Comparison of ENCODE assay signal across 8 mouse cellular contexts in genomic region chr10:79794491-79794931, GRCm38 (mm10). TPM values are rescaled to one million over a fixed set of nuclear protein-coding genes. Genes with fewer than 3 reads are reported as not detected.
A peak's percentile ranks its signal among the peaks of the same experiment; 100 is the strongest.
DNase-seq lines count a peak whose midpoint lies in the region; ATAC-seq and TF ChIP-seq lines count a peak whose summit lies in the region.

No protein-coding gene starts in this region.

- H3K27me3 ChIP-seq in heart, adult 2 months (ENCODE audit: control insufficient read depth, insufficient read depth, low read length) = no peaks in the 10 kb centered on the region
- no peaks in the 10 kb centered on the region for H3K27me3 ChIP-seq in lung, embryonic 15.5 days
- no peaks in the 10 kb centered on the region for H3K27me3 ChIP-seq in small intestine, adult 2 months (ENCODE audit: control insufficient read depth, insufficient read depth, low read length)

- peak; percentile 96 for TF ChIP-seq POLR2A in heart, adult 2 months (IDR thresholded peaks at IDR 0.05; ENCODE audit: insufficient read depth, low read depth, low read length)
- no peak for TF ChIP-seq POLR2A in small intestine, adult 2 months (IDR thresholded peaks at IDR 0.05; ENCODE audit: low read depth, low read length)

- ATAC-seq in cerebellum, adult (ENCODE audit: insufficient number of reproducible peaks, low FRiP score, low TSS enrichment) = peak; percentile 23; the same call in 1 of the 2 replicates
- ATAC-seq in lung, embryonic 15.5 days (ENCODE audit: borderline replicate concordance, extremely low read depth, low FRiP score, low TSS enrichment) = peak; percentile 48

- H3K79me2 ChIP-seq in heart, adult 2 months (replicated peaks; ENCODE audit: control insufficient read depth, insufficient read depth, low read length) = no peaks in the 10 kb centered on the region

- peak overlapping the region; percentile 67 for H3K4me3 ChIP-seq in heart, adult 2 months
- peak overlapping the region; percentile 87 for H3K4me3 ChIP-seq in lung, embryonic 15.5 days
- H3K4me3 ChIP-seq in small intestine, adult 2 months (ENCODE audit: low read depth, low read length) = peak overlapping the region; percentile 72

- H3K9ac ChIP-seq in heart, adult 2 months (ENCODE audit: low read depth, low read length) = peak overlapping the region; percentile 92
- H3K9ac ChIP-seq in lung, embryonic 15.5 days = peak overlapping the region; percentile 89

- H3K36me3 ChIP-seq in heart, adult 2 months (ENCODE audit: control insufficient read depth, insufficient read depth, low read length) = peaks cover 3% of the 10 kb centered on the region; the same call in 1 of the 2 replicates
- H3K36me3 ChIP-seq in lung, embryonic 15.5 days = no peaks in the 10 kb centered on the region
- H3K36me3 ChIP-seq in small intestine, adult 2 months (ENCODE audit: control insufficient read depth, insufficient read depth, low read length) = no peaks in the 10 kb centered on the region

- peak overlapping the region; percentile 97 for H3K27ac ChIP-seq in heart, adult 2 months
- H3K27ac ChIP-seq in lung, embryonic 15.5 days = peak overlapping the region; percentile 69
- peak overlapping the region; percentile 73 for H3K27ac ChIP-seq in small intestine, adult 2 months (ENCODE audit: insufficient read depth, low read depth, low read length)

- peaks cover 18% of the 10 kb centered on the region for H3K4me1 ChIP-seq in heart, adult 2 months (ENCODE audit: control insufficient read depth, insufficient read depth, low read length)
- peaks cover 14% of the 10 kb centered on the region for H3K4me1 ChIP-seq in lung, embryonic 15.5 days
- H3K4me1 ChIP-seq in small intestine, adult 2 months (ENCODE audit: control insufficient read depth, insufficient read depth, insufficient read length, low read length) = peaks cover 29% of the 10 kb centered on the region

- no peaks in the 10 kb centered on the region for H3K9me3 ChIP-seq in lung, embryonic 15.5 days

- DNase-seq in cerebellum, postnatal 4 days (ENCODE audit: low spot score in 2 of 2) = no peak
- peak; percentile 43 to 52 for DNase-seq in cerebellum, postnatal 36 days
- DNase-seq in heart, adult 2 months = peak; percentile 89 to 94
- DNase-seq in kidney, adult 18-20 months = peak; percentile 87
- DNase-seq in right cerebral cortex, postnatal 10 days (ENCODE audit: low spot score in 2 of 2) = no peak

- TF ChIP-seq CTCF in heart, adult 2 months (IDR thresholded peaks at IDR 0.05) = no peak
- no peak for TF ChIP-seq CTCF in small intestine, adult 2 months (IDR thresholded peaks at IDR 0.05; ENCODE audit: extremely low read depth, insufficient read length, insufficient replicate concordance, low read depth, low read length)

- intact Hi-C loops in heart, adult 2 months (cut with DNase I) = loop anchor here (1.0 kb wide), 1 partner anchor 13 kb away; no protein-coding TSS in a partner anchor

- H3K4me2 ChIP-seq in lung, embryonic 15.5 days = peak overlapping the region; percentile 97

- WGBS in heart, adult 2 months = 24% methylated on average over 10 of the region's 10 CpGs
- 11% methylated on average over 10 of the region's 10 CpGs for WGBS in lung, embryonic 15.5 days
- WGBS in small intestine, adult 2 months = 27% methylated on average over 10 of the region's 10 CpGs

- TF ChIP-seq EP300 in heart, adult 2 months (IDR thresholded peaks at IDR 0.05; ENCODE audit: insufficient read depth, low read depth, low read length) = peak; percentile 96

RNA-seq across cellular contexts. Expression of gene Palm, which starts 1.1 kb away (rescaled TPM):
- total RNA-seq in heart, adult 2 months (2021) = 10 to 100 TPM; 51.4 to 55.6 TPM
- 31.4 and 36.6 TPM in 2 replicates for polyA plus RNA-seq in heart, adult 2 months (2012; rRNA removed)
- 61.3 and 63.7 TPM in 2 replicates for polyA plus RNA-seq in lung, embryonic 15.5 days (2015; fragmentation: Nextera tagmentation; extraction: Ambion mirVana)
- polyA plus RNA-seq in small intestine, adult 2 months (2012; rRNA removed) = 13.0 and 24.0 TPM in 2 replicates

RNA-seq across cellular contexts. Expression of gene Prss57, which starts 3.8 kb away (rescaled TPM):
- not detected for total RNA-seq in heart, adult 2 months (2021)
- polyA plus RNA-seq in heart, adult 2 months (2012; rRNA removed) = 0.08 and 0.20 TPM in 2 replicates
- 0.40 and 1.9 TPM in 2 replicates for polyA plus RNA-seq in lung, embryonic 15.5 days (2015; fragmentation: Nextera tagmentation; extraction: Ambion mirVana)
- polyA plus RNA-seq in small intestine, adult 2 months (2012; rRNA removed) = 0.24 and 0.67 TPM in 2 replicates

RNA-seq across cellular contexts. Expression of gene Fstl3, which starts 17.4 kb away (rescaled TPM):
- 1 to 10 TPM; 3.8 to 4.7 TPM for total RNA-seq in heart, adult 2 months (2021)
- 9.7 and 11.9 TPM in 2 replicates for polyA plus RNA-seq in heart, adult 2 months (2012; rRNA removed)
- 19.2 and 20.5 TPM in 2 replicates for polyA plus RNA-seq in lung, embryonic 15.5 days (2015; fragmentation: Nextera tagmentation; extraction: Ambion mirVana)
- polyA plus RNA-seq in small intestine, adult 2 months (2012; rRNA removed) = 16.0 and 19.6 TPM in 2 replicates

RNA-seq across cellular contexts. Expression of gene Misp, which starts 26.3 kb away (rescaled TPM):
- under 1 TPM; 0.50 to 0.52 TPM for total RNA-seq in heart, adult 2 months (2021)
- polyA plus RNA-seq in heart, adult 2 months (2012; rRNA removed) = 0.26 and 0.82 TPM in 2 replicates
- 7.7 and 10.2 TPM in 2 replicates for polyA plus RNA-seq in lung, embryonic 15.5 days (2015; fragmentation: Nextera tagmentation; extraction: Ambion mirVana)
- polyA plus RNA-seq in small intestine, adult 2 months (2012; rRNA removed) = 141 and 347 TPM in 2 replicates

RNA-seq across cellular contexts. Expression of gene Rnf126, which starts 27.8 kb away (rescaled TPM):
- total RNA-seq in heart, adult 2 months (2021) = 10 to 100 TPM; 22.9 to 23.6 TPM
- polyA plus RNA-seq in heart, adult 2 months (2012; rRNA removed) = 41.4 and 48.0 TPM in 2 replicates
- 89.7 and 91.3 TPM in 2 replicates for polyA plus RNA-seq in lung, embryonic 15.5 days (2015; fragmentation: Nextera tagmentation; extraction: Ambion mirVana)
- 130 and 222 TPM in 2 replicates for polyA plus RNA-seq in small intestine, adult 2 months (2012; rRNA removed)

Comparison
In these comparisons a context has a peak if more than half of its experiments do, and no peak if none do; other contexts are left out.
1. DNase-seq: peak in cerebellum, postnatal 36 days (2 of 2), heart, adult 2 months (2 of 2) and kidney, adult 18-20 months (single experiment); none in cerebellum, postnatal 4 days (0 of 2) and right cerebral cortex, postnatal 10 days (0 of 2).
2. Peak in every context shown above with its lines, with median percentiles within 50 percentile points of each other: H3K27ac ChIP-seq and H3K4me3 ChIP-seq.